Mouse (Mus musculus): ENCODE results near the gene Lbr. TPM values are rescaled to one million over a fixed set of nuclear protein-coding genes. Genes with fewer than 3 reads are reported as not detected.

The Lbr gene
- 110 and 114 TPM in 2 replicates for polyA plus RNA-seq (2015; fragmentation: Nextera tagmentation; extraction: Ambion mirVana)

GRCm38 (mm10) chr1:181842781-181843180 lies at the start of gene Lbr:
Lbr (minus strand) TSS chr1:181843046.
- Histone ChIP-seq H3K4me1 (peaks cover 34% of the 10 kb centered on the region), H3K36me3 (no peaks in the 10 kb centered on the region), H3K27ac (peak within 1 kb of the TSS; percentile 91), H3K9ac (peak within 1 kb of the TSS; percentile 92), H3K9me3 (no peaks in the 10 kb centered on the region), H3K4me2 (replicated peaks) (peak within 1 kb of the TSS; percentile 84), H3K4me3 (peak within 1 kb of the TSS; percentile 93), H3K27me3 (no peaks in the 10 kb centered on the region)
- under 1% methylated on average over 14 of the region's 14 CpGs for WGBS
- no peak for ATAC-seq (ENCODE audit: low FRiP score, low read depth)

DNA sequence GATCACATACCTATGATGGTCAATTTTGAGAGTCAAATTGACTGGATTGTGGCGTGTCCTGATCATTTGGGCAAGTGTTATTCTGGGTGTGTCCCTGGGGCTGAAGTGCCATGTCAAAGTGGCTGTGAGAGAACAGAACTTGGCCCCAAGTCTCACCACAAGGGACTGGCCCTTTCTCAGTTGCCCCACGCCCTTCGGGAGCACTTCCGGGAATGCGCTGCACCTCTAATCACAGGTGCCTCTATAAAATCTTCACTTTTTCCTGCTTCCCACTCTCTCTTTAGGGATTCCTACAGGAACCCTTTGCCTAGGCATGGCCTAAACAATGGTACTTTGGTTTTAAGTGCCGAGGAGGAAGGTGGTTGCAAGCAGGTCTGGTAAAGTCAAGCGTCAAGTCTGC lies 46.8 kb upstream of the Lbr start:
- ATAC-seq (ENCODE audit: low FRiP score, low read depth): no peak
- H3K9ac ChIP-seq: no peak overlapping the region
- H3K4me2 ChIP-seq (replicated peaks): no peak overlapping the region
- no peak overlapping the region for H3K27ac ChIP-seq
- H3K27me3 ChIP-seq: no peaks in the 10 kb centered on the region
- no peaks in the 10 kb centered on the region for H3K9me3 ChIP-seq
- WGBS: 82% methylated on average over 7 of the region's 7 CpGs
- H3K4me3 ChIP-seq: no peak overlapping the region
- no peaks in the 10 kb centered on the region for H3K36me3 ChIP-seq
- peaks cover 3% of the 10 kb centered on the region; the same call in 1 of the 2 replicates for H3K4me1 ChIP-seq

DNA sequence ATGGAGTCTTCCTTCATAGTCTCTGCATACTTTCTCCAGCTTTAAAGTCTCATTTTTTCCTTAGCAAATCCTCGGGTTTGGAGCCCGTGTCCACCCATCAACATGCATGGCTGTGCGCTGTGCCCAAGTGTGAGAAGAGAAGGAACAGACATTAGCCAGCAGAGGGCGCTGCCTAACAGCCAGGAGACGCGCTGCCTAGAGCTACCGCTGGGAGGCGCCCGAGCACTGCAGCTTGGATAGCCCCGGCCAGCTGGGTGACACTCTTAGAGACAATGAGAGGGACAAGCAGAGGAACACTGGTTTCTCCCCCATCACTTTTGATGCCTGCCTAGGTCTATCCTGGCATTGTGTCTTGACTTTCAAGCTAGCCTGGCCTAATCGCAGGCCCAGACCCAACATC lies 46.0 kb upstream of the Lbr start:
- Histone ChIP-seq H3K4me1 (peaks cover 3% of the 10 kb centered on the region; the same call in 1 of the 2 replicates), H3K9ac (no peak overlapping the region), H3K4me2 (replicated peaks) (peak overlapping the region; percentile 35; the same call in 1 of the 2 replicates), H3K27me3 (no peaks in the 10 kb centered on the region), H3K4me3 (no peak overlapping the region), H3K36me3 (no peaks in the 10 kb centered on the region), H3K27ac (no peak overlapping the region), H3K9me3 (no peaks in the 10 kb centered on the region)
- peak; percentile 70 for ATAC-seq (ENCODE audit: low FRiP score, low read depth)
- 7% methylated on average over 11 of the region's 11 CpGs for WGBS

DNA sequence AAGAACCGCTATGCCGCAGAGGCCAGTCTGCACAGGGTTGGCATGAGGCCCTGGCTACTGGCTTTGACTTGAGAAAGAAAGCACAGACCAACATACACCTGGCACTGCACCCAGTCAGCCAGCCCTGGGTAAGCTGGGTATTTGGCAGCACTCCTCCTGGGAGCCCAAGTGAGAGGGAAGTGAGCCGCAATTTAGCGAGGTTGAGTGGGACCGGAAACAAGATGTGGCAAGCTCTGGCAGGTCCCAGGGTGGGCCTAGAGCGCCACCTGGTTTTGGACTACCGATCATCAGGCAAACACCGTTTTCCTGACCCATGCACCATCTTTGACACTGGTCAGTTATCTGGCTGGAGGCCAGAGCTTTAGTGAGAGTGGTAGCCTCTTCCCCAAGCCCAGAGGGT lies 38.7 kb upstream of the Lbr start:
- Histone ChIP-seq H3K36me3 (no peaks in the 10 kb centered on the region), H3K27me3 (peaks cover 3% of the 10 kb centered on the region; the same call in 1 of the 2 replicates), H3K9me3 (no peaks in the 10 kb centered on the region), H3K4me3 (no peak overlapping the region), H3K4me2 (replicated peaks) (0 out of 2 replicates have a peak overlapping the region, but pooled peaks have one; percentile 28), H3K9ac (no peak overlapping the region), H3K4me1 (peaks cover 15% of the 10 kb centered on the region), H3K27ac (no peak overlapping the region)
- peak; percentile 20; the same call in 1 of the 2 replicates for ATAC-seq (ENCODE audit: low FRiP score, low read depth)
- 23% methylated on average over 8 of the region's 8 CpGs for WGBS

- H3K27me3 ChIP-seq: peaks cover 3% of the 10 kb centered on the region; the same call in 1 of the 2 replicates
- H3K36me3 ChIP-seq: no peaks in the 10 kb centered on the region
- 48% methylated on average over 15 of the region's 15 CpGs for WGBS
- no peak overlapping the region for H3K9ac ChIP-seq
- no peak for ATAC-seq (ENCODE audit: low FRiP score, low read depth)
- H3K4me3 ChIP-seq: no peak overlapping the region
- no peak overlapping the region for H3K4me2 ChIP-seq (replicated peaks)
- H3K9me3 ChIP-seq: no peaks in the 10 kb centered on the region
- no peak overlapping the region for H3K27ac ChIP-seq
- peaks cover 15% of the 10 kb centered on the region for H3K4me1 ChIP-seq
Measured at GRCm38 (mm10) chr1:181880752-181881325, 38.0 kb upstream of the Lbr start.

DNA sequence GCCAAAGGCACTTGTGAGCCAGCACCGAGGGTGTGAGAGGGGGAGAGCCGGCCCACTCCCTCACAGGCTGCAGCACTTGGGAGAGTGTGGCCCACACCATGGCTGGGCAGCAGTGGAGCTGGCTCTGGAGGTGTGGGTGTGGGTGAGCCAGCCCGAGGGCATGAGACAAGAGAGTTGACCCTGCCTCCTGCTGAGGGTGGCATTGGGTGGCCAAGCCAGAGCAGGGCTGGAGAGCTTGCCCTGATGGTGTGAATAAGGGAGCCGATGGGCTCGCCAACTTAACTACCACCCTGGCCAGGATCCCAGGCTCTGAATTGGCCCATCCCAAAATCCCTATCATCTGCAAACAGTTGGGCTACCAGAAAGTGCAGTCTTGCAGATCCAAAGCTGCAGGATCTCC lies 35.6 kb upstream of the Lbr start:
- Histone ChIP-seq H3K4me3 (no peak overlapping the region), H3K9me3 (no peaks in the 10 kb centered on the region), H3K9ac (no peak overlapping the region), H3K4me1 (peaks cover 15% of the 10 kb centered on the region), H3K27ac (no peak overlapping the region), H3K4me2 (replicated peaks) (no peak overlapping the region), H3K36me3 (no peaks in the 10 kb centered on the region), H3K27me3 (peaks cover 3% of the 10 kb centered on the region; the same call in 1 of the 2 replicates)
- WGBS: 73% methylated on average over 5 of the region's 5 CpGs
- no peak for ATAC-seq (ENCODE audit: low FRiP score, low read depth)

- H3K4me1 ChIP-seq: peaks cover 14% of the 10 kb centered on the region
- H3K27ac ChIP-seq: no peak overlapping the region
- no peak overlapping the region for H3K9ac ChIP-seq
- H3K27me3 ChIP-seq: peaks cover 3% of the 10 kb centered on the region; the same call in 1 of the 2 replicates
- 58% methylated on average over 5 of the region's 5 CpGs for WGBS
- H3K4me3 ChIP-seq: no peak overlapping the region
- no peaks in the 10 kb centered on the region for H3K9me3 ChIP-seq
- no peak for ATAC-seq (ENCODE audit: low FRiP score, low read depth)
- H3K36me3 ChIP-seq: no peaks in the 10 kb centered on the region
- no peak overlapping the region for H3K4me2 ChIP-seq (replicated peaks)
Measured at GRCm38 (mm10) chr1:181877088-181877487, 34.2 kb upstream of the Lbr start.

GRCm38 (mm10) chr1:181876656-181877055 lies 33.8 kb upstream of the Lbr start:
- no peaks in the 10 kb centered on the region for H3K9me3 ChIP-seq
- H3K4me1 ChIP-seq: peaks cover 10% of the 10 kb centered on the region
- H3K9ac ChIP-seq: no peak overlapping the region
- H3K4me2 ChIP-seq (replicated peaks): no peak overlapping the region
- WGBS: 75% methylated on average over 3 of the region's 3 CpGs
- H3K36me3 ChIP-seq: no peaks in the 10 kb centered on the region
- H3K27ac ChIP-seq: no peak overlapping the region
- H3K4me3 ChIP-seq: no peak overlapping the region
- ATAC-seq (ENCODE audit: low FRiP score, low read depth): no peak
- H3K27me3 ChIP-seq: peaks cover 3% of the 10 kb centered on the region; the same call in 1 of the 2 replicates

DNA sequence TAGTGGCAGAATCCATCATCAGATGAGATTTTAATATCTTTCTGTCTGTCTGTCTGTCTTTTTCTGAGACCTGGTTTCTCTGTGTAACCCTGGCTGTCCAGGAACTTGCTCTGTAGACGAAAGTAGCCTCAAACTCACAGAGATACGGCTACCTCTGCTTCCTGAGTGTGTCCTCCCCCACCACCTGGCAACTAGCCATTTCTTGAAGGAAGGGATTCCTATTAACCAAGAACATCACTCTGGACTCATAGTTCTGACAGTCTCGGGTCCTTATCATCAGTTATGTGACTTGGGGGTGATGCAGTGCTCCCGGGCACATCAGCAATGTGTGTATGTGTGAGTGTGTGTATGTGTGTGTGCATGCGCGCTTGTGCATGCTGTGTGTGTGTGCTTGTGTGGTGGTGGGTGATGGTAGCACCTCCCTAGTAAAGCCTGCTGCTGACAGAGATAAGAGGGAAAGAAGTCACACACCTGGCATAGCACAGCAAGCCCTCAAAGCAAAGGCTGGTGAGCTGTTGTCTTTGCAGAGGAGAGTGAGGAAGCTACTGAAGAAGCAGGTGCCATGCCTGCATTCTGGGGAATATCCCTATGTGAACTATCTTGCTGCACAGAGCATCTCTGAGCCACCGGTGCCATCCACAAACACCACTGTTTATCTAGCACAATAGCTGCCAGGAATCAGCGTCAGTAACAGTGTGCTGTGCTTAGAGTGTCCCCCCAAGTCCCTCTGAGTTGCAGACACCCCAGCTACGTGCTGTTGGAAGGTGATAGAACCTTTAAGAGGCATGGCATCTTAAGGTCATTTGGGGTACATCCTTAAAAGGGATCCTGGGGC lies 30.5 kb upstream of the Lbr start:
- 73% methylated on average over 9 of the region's 9 CpGs for WGBS
- Histone ChIP-seq H3K4me3 (no peak overlapping the region), H3K27ac (no peak overlapping the region), H3K4me1 (no peaks in the 10 kb centered on the region), H3K27me3 (peaks cover 2% of the 10 kb centered on the region; the same call in 1 of the 2 replicates), H3K9ac (no peak overlapping the region), H3K36me3 (no peaks in the 10 kb centered on the region), H3K9me3 (no peaks in the 10 kb centered on the region), H3K4me2 (replicated peaks) (no peak overlapping the region)
- no peak for ATAC-seq (ENCODE audit: low FRiP score, low read depth)

DNA sequence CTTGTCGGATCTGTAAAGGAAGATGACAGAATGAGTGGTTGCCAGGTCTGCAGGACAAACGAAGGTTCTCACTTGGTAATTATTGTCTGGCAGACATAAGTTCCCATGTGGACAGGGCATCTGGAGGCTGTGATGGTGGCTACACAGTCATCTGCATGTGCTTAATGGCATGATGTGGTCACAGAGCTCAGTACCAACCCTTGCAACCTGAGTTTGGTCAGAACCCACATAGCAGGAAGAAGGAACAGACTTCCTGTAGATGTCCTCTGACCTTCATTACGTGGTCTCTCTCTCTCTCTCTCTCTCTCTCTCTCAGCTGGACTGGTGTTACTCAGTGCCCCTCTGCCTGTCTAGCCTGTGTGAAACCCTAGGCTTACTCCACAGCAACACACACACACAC lies 29.8 kb upstream of the Lbr start:
- 88% methylated on average over 3 of the region's 3 CpGs for WGBS
- Histone ChIP-seq H3K27ac (no peak overlapping the region), H3K4me2 (replicated peaks) (no peak overlapping the region), H3K4me1 (no peaks in the 10 kb centered on the region), H3K27me3 (no peaks in the 10 kb centered on the region), H3K4me3 (no peak overlapping the region), H3K9ac (no peak overlapping the region), H3K36me3 (no peaks in the 10 kb centered on the region), H3K9me3 (no peaks in the 10 kb centered on the region)
- ATAC-seq (ENCODE audit: low FRiP score, low read depth): no peak

DNA sequence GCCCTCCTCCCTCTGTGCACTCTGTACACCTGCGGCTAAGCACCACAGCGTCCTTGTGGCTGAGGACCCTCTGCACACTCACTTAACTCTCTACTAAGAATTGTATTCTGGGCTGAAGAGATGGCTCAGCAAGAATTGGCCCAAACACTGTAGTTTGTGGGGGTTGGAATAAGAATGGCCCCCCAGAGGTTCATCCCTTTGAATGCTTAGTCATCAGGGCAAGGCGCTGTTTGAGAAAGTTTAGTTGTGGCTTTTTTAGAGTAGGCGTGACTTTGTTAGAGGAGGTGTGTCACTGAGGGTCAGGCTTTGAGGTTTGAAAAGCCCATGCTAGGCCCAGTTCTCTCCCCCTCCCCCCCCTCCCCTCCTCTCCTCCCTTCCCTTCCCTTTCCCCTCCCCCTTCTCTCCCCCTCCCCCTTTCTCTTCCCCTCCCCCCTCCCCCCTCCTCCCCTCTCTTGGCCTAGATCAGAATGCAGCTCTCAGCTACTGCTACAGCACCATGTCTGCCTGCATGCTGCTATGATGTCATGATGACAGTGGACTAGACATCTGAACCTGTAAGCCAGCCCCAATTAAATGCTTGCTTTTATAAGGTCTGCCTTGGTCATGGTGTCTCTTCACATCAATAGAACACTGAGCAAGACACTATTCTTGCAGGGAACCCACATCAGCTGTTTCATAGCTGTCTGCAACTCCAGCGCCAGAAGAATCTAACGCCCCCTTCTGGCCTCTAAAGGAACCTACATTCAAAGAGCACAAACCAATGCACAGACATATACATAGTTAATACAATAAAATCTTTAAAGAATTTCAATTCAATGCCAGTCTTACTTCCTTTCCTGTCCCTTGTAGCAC lies 23.8 kb upstream of the Lbr start:
- no peak overlapping the region for H3K9ac ChIP-seq
- H3K27ac ChIP-seq: no peak overlapping the region
- peaks cover 11% of the 10 kb centered on the region; the same call in 1 of the 2 replicates for H3K4me1 ChIP-seq
- no peak overlapping the region for H3K4me2 ChIP-seq (replicated peaks)
- no peak for ATAC-seq (ENCODE audit: low FRiP score, low read depth)
- no peaks in the 10 kb centered on the region for H3K9me3 ChIP-seq
- 81% methylated on average over 6 of the region's 6 CpGs for WGBS
- H3K36me3 ChIP-seq: no peaks in the 10 kb centered on the region
- no peak overlapping the region for H3K4me3 ChIP-seq
- 0 out of 2 replicates have a peak, but pooled peaks cover 2% of the 10 kb centered on the region for H3K27me3 ChIP-seq

DNA sequence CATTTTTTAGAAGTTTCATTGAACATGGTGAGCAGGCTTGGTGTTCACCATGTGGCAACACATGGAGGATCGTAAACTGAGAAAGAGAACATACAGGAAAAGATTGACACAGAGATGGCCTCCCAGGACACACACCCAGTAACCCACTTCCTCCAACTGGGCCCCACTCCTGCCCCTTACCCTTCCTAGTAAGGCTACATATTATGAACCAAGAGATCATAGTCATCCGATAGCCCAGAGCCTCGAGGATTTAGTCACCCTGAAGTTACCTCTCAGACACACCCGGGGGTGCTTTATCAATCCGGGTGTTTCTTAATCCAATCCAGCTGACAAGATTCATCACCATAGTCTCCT lies 23.0 kb upstream of the Lbr start:
- no peak overlapping the region for H3K27ac ChIP-seq
- WGBS: 60% methylated on average over 5 of the region's 5 CpGs
- peaks cover 12% of the 10 kb centered on the region for H3K4me1 ChIP-seq
- 0 out of 2 replicates have a peak, but pooled peaks cover 2% of the 10 kb centered on the region for H3K27me3 ChIP-seq
- no peak overlapping the region for H3K4me2 ChIP-seq (replicated peaks)
- no peak overlapping the region for H3K9ac ChIP-seq
- no peak for ATAC-seq (ENCODE audit: low FRiP score, low read depth)
- no peaks in the 10 kb centered on the region for H3K36me3 ChIP-seq
- H3K4me3 ChIP-seq: no peak overlapping the region
- no peaks in the 10 kb centered on the region for H3K9me3 ChIP-seq

Data from limb, embryonic 13.5 days (tissue).